Mouse (Mus musculus) bone marrow, adult 2 months (tissue): ENCODE measurements around the gene Adarb1.

Experiments
- CTCF ChIP-seq: fragments of 200-500 bp; IDR thresholded peaks from 2 replicates; pipeline ENCODE4 v1.5.1; 2011; ENCODE audit warnings: low read length, control low read depth; ENCODE audit not compliant: control insufficient read depth, insufficient read depth
- POLR2A ChIP-seq: fragments of 200-500 bp; IDR thresholded peaks from 2 replicates; pipeline ENCODE4 v1.6.1; 2011; ENCODE audit warnings: low read depth, mild to moderate bottlenecking, control low read depth, low read length, borderline replicate concordance; ENCODE audit not compliant: control insufficient read depth

DNA sequence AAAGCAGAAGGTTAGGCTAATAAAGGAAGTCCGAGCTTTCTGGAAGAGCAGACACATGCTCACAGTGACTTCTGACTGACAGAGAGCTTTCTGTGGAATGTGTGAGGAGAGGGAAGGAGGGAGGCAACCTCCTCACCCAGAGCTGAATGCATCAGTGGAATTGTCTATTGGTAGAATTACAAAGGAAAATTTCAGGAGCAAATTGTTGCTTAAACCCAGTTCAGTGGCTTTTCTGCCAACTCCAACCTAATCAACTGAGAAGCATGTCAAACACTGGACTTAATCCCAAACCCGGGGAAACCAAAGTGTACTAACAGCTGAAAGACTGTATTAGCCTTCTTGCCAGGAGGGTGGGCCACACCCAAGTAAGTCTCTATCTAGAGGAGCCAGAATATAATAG, 36.9 kb downstream of the Adarb1 start:
- no peak for TF ChIP-seq CTCF
- no peak for TF ChIP-seq POLR2A
